Mouse (Mus musculus) left cerebral cortex, postnatal 4 days (tissue): ENCODE results near the gene Slc3a1. TPM values are rescaled to one million over a fixed set of nuclear protein-coding genes. Genes with fewer than 3 reads are reported as not detected.

Experiments
- DNase-seq: peaks from one replicate; pipeline ENCODE4 v3.0.0-alpha.2; 2022
- intact Hi-C: fragments of 180-260 bp; cut with DNase I; formaldehyde crosslinking; loops from one replicate; pipeline ENCODE4 v1.15.1; 2025
- total RNA-seq, 2 experiments: library from RNA; stranded (reverse); gene quantifications; 2 replicates each; pipeline ENCODE4 v1.2.3; 2021

Gene Slc3a1
- under 1 TPM in 1 of 2 experiments, not detected in 1; 0.32 TPM for total RNA-seq

- intact Hi-C loops, result no loop called here
- DNase-seq, result no peak
Observed at GRCm38 (mm10) chr17:85028093-85028739, at the start of gene Slc3a1. Gene Slc3a1 (plus strand): TSS chr17:85028376.

- intact Hi-C loops, result no loop called here
- no peak for DNase-seq
Observed at GRCm38 (mm10) chr17:84981721-84982120, 46.5 kb upstream of the Slc3a1 start.

DNA sequence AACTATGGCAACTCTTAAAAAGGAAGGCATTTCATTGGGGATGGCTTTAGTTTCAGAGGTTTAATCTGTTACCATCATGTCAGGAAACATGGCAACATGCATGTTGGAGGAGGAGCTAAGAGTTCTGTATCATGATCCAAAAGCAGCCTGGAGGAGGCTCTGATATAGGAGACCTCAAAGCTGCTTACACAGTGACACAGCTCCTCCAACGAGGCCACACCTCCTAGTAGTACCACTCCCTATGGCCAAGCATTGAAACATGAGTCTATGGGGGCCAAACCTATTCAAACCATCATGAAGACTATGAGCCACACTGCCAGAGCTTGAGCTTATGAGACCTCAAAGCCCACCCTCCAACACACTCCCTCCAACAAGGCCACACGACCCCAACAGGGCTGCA is 45.4 kb upstream of the Slc3a1 start:
- no peak for DNase-seq
- intact Hi-C loops, result no loop called here

- intact Hi-C loops, result no loop called here
- DNase-seq, result no peak
Observed at GRCm38 (mm10) chr17:84986368-84986767, 41.8 kb upstream of the Slc3a1 start.

DNA sequence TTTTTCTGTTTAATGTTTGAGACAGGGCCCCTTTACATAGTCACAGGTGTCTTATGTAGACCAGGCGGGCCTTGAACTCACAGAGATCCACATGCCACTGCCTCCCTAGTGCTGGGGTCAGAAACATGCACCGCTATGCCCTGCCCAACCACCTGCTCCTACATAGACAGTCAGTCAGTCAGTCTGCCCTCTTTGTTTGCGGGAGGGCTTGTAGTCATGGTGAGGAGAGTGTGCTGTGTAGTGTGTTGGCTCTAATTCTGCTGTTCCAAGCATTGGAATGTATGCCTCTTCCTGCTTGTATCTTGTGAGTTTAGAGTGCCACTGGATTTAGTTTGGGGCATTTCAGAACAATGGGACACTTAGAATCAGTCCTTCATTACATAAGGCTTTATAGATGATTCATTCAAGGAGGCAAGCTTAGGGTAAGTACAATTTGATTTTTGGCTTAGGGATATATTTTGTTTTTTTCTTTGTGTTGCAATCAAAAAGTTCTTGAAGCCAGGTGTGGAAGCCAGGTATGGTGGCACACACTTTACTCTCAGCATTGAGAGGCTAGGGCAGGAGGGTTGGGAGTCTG is 40.3 kb upstream of the Slc3a1 start:
- DNase-seq, result no peak
- intact Hi-C loops, result no loop called here

- DNase-seq, result no peak
- intact Hi-C loops, result no loop called here
Observed at GRCm38 (mm10) chr17:84988514-84988913, 39.7 kb upstream of the Slc3a1 start.

GRCm38 (mm10) chr17:84995844-84996243 is 32.3 kb upstream of the Slc3a1 start:
- intact Hi-C loops, result no loop called here
- DNase-seq, result no peak

DNA sequence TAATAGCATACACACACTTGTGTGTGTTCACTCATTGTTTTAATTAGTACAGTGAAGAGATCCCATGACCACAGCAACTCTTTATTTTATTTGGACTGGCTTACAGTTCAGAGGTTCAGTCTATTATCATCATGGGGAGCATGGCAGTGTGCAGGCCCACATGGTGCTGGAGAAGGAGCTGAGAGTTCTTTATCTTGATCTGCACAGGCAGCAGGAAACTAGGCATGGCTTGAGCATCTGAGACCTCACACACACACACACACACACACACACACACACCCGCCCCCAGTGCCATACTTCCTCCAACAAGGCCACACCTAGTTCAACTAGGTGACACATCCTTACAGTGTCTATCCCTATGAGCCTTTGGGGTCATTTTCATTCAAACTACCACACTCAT is 30.5 kb upstream of the Slc3a1 start:
- DNase-seq, result no peak
- intact Hi-C loops, result no loop called here

DNA sequence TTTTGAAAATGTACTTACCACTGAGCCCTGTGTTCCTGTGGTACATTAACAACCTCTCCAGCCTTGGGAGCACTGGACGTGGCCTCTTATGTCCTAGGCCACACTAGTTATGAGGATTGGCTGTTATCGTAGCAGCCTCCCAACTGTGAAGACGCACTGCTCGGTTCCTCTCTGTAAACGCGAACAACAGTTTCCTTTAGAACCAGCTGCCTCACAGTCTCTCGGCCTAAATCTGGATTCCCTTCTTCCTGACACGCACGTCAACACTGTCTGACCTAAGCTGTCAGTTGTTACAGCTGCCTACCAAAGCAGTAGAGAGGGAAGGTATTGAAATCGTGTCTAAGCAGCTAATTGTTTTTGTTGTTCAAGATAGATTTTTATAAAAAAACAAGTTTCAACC is 28.5 kb upstream of the Slc3a1 start:
- no peak for DNase-seq
- intact Hi-C loops, result no loop called here

- DNase-seq, result no peak
- intact Hi-C loops, result no loop called here
Observed at GRCm38 (mm10) chr17:85013485-85013884, 14.7 kb upstream of the Slc3a1 start.

DNA sequence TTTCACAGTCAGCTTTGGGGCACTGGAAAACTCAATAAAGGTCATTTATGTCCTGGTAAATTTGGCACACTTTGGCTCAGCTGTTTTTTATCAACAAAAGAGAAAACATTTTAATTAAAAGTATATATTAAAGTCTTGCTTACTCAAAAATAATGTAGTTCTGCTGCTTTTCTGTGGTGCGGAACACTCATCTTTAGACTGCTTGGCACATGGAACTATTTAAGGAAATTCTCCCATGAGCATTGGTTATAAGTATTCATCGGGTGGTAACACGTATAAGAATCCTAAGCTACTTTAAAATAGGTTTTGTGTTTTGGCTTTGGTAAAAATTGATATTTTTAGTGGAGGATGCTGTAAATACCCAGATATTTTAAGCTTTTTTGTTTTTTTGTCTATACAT is 13.5 kb upstream of the Slc3a1 start:
- intact Hi-C loops, result no loop called here

GRCm38 (mm10) chr17:85018344-85018743 is 9.8 kb upstream of the Slc3a1 start:
- intact Hi-C loops, result no loop called here

More for the DNA sequence above, 13.5 kb upstream of the Slc3a1 start:
- no peak for DNase-seq

DNA sequence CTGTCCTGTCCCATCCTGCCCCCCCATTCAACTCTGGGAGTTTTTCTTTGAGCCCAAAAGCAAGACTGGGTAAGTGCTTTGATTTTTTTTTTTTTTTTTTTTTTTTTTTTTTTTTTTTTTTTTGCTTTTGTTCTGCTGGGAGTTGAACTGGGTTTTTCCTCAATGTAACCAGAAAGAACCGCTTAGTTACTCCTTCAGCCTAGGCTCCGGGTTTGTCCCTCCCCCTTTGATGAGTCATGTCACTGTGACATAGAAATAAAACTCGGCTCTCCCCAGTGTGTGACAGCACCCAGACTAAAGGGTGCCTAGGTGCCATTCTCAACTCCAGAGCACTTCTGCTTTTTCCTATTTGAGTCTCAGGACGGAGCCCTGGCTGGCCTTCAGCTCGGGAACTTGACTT is 9.4 kb upstream of the Slc3a1 start:
- DNase-seq, result no peak
- intact Hi-C loops, result no loop called here

More at GRCm38 (mm10) chr17:85018344-85018743, 9.8 kb upstream of the Slc3a1 start:
- DNase-seq, result no peak

- intact Hi-C loops, result no loop called here
- DNase-seq, result no peak
Observed at GRCm38 (mm10) chr17:85020343-85020742, 7.8 kb upstream of the Slc3a1 start.

GRCm38 (mm10) chr17:85023247-85024167 is 4.7 kb upstream of the Slc3a1 start:
- intact Hi-C loops, result no loop called here

DNA sequence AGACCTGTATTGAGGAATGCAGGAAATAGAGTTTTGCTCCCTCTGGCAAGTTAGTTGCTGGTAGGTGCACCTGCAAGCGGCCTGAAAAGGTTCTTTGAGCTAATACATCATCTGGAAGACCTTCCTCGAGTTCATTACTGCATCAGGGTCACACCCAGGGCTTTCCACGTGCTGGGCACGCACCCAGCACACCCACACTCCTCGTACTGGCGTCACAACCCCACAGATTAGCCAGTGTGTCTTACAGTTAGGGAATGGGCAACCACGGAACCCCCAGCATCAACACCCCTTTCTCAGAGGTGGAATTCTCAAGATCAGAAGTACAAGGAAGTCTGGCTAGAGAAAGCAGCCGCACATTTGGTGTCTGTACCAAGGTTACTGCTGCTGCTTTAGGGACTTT is 3.9 kb upstream of the Slc3a1 start:
- intact Hi-C loops, result no loop called here
- no peak for DNase-seq

More at GRCm38 (mm10) chr17:85023247-85024167, 4.7 kb upstream of the Slc3a1 start:
- DNase-seq, result peak; percentile 35

- DNase-seq, result no peak
- intact Hi-C loops, result no loop called here
Observed at GRCm38 (mm10) chr17:85025151-85025550, 3.0 kb upstream of the Slc3a1 start.

DNA sequence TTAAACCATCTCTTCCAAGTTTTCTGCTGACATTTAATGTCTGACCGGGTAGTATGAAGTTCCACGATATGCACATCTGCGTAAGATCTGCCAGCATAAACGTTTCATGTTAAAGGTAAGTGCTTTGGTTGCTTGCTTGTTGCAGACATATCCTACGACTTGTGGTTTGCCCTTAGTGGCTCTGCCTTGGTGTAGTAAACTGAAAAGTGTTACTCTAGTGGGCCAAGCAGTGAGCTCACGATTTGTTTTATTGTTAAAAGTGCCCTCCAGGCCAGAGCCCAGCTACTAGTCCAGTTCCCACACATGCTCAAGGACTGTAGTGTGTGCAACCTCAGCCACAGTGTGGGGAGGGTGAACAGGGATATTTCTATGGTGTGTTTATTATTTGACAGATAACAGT is 1.7 kb upstream of the Slc3a1 start:
- intact Hi-C loops, result no loop called here
- DNase-seq, result no peak

DNA sequence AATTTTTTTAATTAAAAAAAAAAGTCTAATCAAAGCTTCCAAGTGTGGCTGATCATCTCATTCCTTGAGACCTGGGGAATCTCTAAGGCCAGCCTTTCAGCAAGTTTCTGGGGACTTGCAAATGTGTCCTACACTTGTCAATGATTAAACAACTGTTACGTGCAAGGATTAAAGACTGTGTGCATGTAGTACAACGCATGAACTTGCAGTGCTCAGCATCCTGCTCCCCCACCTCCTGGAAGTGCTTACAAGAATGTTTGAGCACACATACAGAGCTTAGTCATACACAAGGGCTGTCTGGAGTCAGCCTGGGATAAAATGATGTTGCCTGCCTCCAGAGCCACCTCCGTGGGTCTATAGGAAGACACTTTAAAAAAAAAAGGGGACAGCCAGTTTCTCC is 929 bp upstream of the Slc3a1 start:
- DNase-seq, result no peak
- intact Hi-C loops, result no loop called here

GRCm38 (mm10) chr17:85028797-85029196 is 621 bp downstream of the Slc3a1 start:
- no peak for DNase-seq
- intact Hi-C loops, result no loop called here

GRCm38 (mm10) chr17:85030651-85031050 is 2.5 kb downstream of the Slc3a1 start:
- no peak for DNase-seq
- intact Hi-C loops, result no loop called here

DNA sequence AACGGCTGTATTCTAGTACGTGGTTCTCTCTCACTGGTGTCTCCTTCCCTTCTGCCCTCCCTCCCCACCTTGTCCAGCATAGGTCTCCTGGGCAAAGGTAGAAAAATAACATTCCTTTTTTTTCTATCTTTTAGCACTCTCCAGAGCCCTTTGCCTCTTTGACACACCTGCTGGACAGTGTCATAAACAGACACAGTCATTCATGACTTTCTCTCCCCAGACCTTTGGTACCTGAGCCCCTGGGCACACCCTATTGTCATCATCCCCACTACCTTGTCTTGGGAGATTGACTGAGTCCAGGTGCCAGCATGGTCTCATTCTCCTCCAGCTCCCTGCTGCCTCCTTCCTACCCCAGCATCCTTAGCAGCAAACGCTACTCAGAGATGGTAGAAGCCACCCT is 4.9 kb downstream of the Slc3a1 start:
- intact Hi-C loops, result no loop called here
- no peak for DNase-seq
